ENCODE assay signal across 20 mouse cellular contexts in genomic region chr5:148175742-148176426, GRCm38 (mm10).
DNase-seq lines count a peak whose midpoint lies in the region; ATAC-seq and TF ChIP-seq lines count a peak whose summit lies in the region.
"Had no signal": no experiment of that assay in that cellular context is flagged by ENCODE, and none has a peak within 500 bp of the region (broad histone marks: within the 10 kb centered on the region; RNA-seq: fewer than 3 reads in every experiment).

No protein-coding gene starts in this region.

- peaks cover 15% of the 10 kb centered on the region; the same call in 1 of the 2 replicates for H3K9me3 ChIP-seq in midbrain, embryonic 12.5 days
- no peaks in the 10 kb centered on the region for H3K9me3 ChIP-seq in midbrain, postnatal 0 days (ENCODE audit: low read length)
- H3K9me3 ChIP-seq in forebrain, embryonic 15.5 days = no peaks in the 10 kb centered on the region
- H3K9me3 ChIP-seq in neural tube, embryonic 13.5 days = 0 out of 2 replicates have a peak, but pooled peaks cover 2% of the 10 kb centered on the region
- H3K9me3 ChIP-seq: stomach, embryonic 15.5 days had no signal

- no peak overlapping the region for H3K9ac ChIP-seq in midbrain, embryonic 12.5 days (replicated peaks)
- no peak overlapping the region for H3K9ac ChIP-seq in midbrain, postnatal 0 days (replicated peaks; ENCODE audit: low read length, poor library complexity, severe bottlenecking)
- H3K9ac ChIP-seq in forebrain, embryonic 15.5 days (replicated peaks) = no peak overlapping the region
- no peak overlapping the region for H3K9ac ChIP-seq in neural tube, embryonic 13.5 days
- H3K9ac ChIP-seq: embryonic facial prominence, embryonic 13.5 days; lung, embryonic 14.5 days; stomach, embryonic 15.5 days had no signal

- no peak for TF ChIP-seq CTCF in midbrain, postnatal 0 days (IDR thresholded peaks at IDR 0.05)
- no peak for TF ChIP-seq CTCF in brain, embryonic 14.5 days (IDR thresholded peaks at IDR 0.05; ENCODE audit: borderline replicate concordance, extremely low read depth, insufficient read depth, insufficient read length)

- peak overlapping the region; percentile 49; the same call in 1 of the 2 replicates for H3K27ac ChIP-seq in midbrain, embryonic 12.5 days (replicated peaks)
- no peak overlapping the region for H3K27ac ChIP-seq in midbrain, postnatal 0 days (ENCODE audit: low read depth, low read length)
- H3K27ac ChIP-seq in forebrain, embryonic 15.5 days (replicated peaks) = peak overlapping the region; percentile 23; the same call in 1 of the 2 replicates
- 0 out of 2 replicates have a peak overlapping the region, but pooled peaks have one; percentile 23 for H3K27ac ChIP-seq in neural tube, embryonic 13.5 days (replicated peaks)
- H3K27ac ChIP-seq: embryonic facial prominence, embryonic 13.5 days; stomach, embryonic 15.5 days had no signal

- H3K36me3 ChIP-seq in midbrain, embryonic 12.5 days = no peaks in the 10 kb centered on the region
- no peaks in the 10 kb centered on the region for H3K36me3 ChIP-seq in midbrain, postnatal 0 days (ENCODE audit: insufficient read depth, low read length)
- H3K36me3 ChIP-seq in forebrain, embryonic 15.5 days = no peaks in the 10 kb centered on the region
- no peaks in the 10 kb centered on the region for H3K36me3 ChIP-seq in neural tube, embryonic 13.5 days
- H3K36me3 ChIP-seq: embryonic facial prominence, embryonic 13.5 days; stomach, embryonic 15.5 days had no signal

- TF ChIP-seq POLR2A in brain, embryonic 14.5 days (IDR thresholded peaks at IDR 0.05; ENCODE audit: borderline replicate concordance, extremely low read depth, insufficient read depth, insufficient read length, poor library complexity, severe bottlenecking) = no peak

- H3K4me1 ChIP-seq in midbrain, embryonic 12.5 days = peaks cover 7% of the 10 kb centered on the region; the same call in 1 of the 2 replicates
- no peaks in the 10 kb centered on the region for H3K4me1 ChIP-seq in midbrain, postnatal 0 days (ENCODE audit: insufficient read depth, low read length)
- peaks cover 10% of the 10 kb centered on the region; the same call in 1 of the 2 replicates for H3K4me1 ChIP-seq in forebrain, embryonic 15.5 days
- peaks cover 34% of the 10 kb centered on the region for H3K4me1 ChIP-seq in neural tube, embryonic 13.5 days (replicated peaks)
- H3K4me1 ChIP-seq: embryonic facial prominence, embryonic 13.5 days; megakaryocyte, embryonic 14.5 days; stomach, embryonic 15.5 days had no signal

- no peaks in the 10 kb centered on the region for H3K27me3 ChIP-seq in midbrain, embryonic 12.5 days
- H3K27me3 ChIP-seq in midbrain, postnatal 0 days (ENCODE audit: insufficient read depth, low read length) = no peaks in the 10 kb centered on the region
- H3K27me3 ChIP-seq in forebrain, embryonic 15.5 days = no peaks in the 10 kb centered on the region
- H3K27me3 ChIP-seq in neural tube, embryonic 13.5 days = no peaks in the 10 kb centered on the region
- H3K27me3 ChIP-seq: embryonic facial prominence, embryonic 13.5 days; megakaryocyte, embryonic 14.5 days; stomach, embryonic 15.5 days had no signal

- DNase-seq in midbrain, postnatal 0 days (ENCODE audit: low spot score) = no peak
- DNase-seq in brain, embryonic 14.5 days (ENCODE audit: low read depth) = peak; percentile 83
- DNase-seq in right cerebral cortex, postnatal 14 days = no peak
- no peak for DNase-seq in layer of hippocampus, adult 9-10 months (ENCODE audit: low spot score)
- DNase-seq: cerebellum, postnatal 36 days; gastrocnemius, postnatal 10 days; heart, postnatal 4 days; kidney, postnatal 25 days; left cerebral cortex, postnatal 4 days; lung, embryonic 14.5 days had no signal

- no peak overlapping the region for H3K4me3 ChIP-seq in midbrain, embryonic 12.5 days
- H3K4me3 ChIP-seq in midbrain, postnatal 0 days (ENCODE audit: low read depth, low read length) = no peak overlapping the region
- H3K4me3 ChIP-seq in forebrain, embryonic 15.5 days = no peak overlapping the region
- H3K4me3 ChIP-seq in neural tube, embryonic 13.5 days = no peak overlapping the region
- H3K4me3 ChIP-seq: embryonic facial prominence, embryonic 13.5 days; megakaryocyte, embryonic 14.5 days; stomach, embryonic 15.5 days had no signal

- no peak overlapping the region for H3K4me2 ChIP-seq in midbrain, embryonic 12.5 days (replicated peaks)
- no peak overlapping the region for H3K4me2 ChIP-seq in midbrain, postnatal 0 days (ENCODE audit: low read depth, low read length, poor library complexity, severe bottlenecking)
- no peak overlapping the region for H3K4me2 ChIP-seq in forebrain, embryonic 15.5 days (replicated peaks)
- no peak overlapping the region for H3K4me2 ChIP-seq in neural tube, embryonic 13.5 days
- H3K4me2 ChIP-seq: embryonic facial prominence, embryonic 13.5 days; heart, embryonic 11.5 days; liver, embryonic 11.5 days; lung, embryonic 14.5 days; stomach, embryonic 15.5 days had no signal

- 39% methylated on average over 4 of the region's 4 CpGs for WGBS in midbrain, embryonic 12.5 days
- 36% methylated on average over 4 of the region's 4 CpGs for WGBS in midbrain, postnatal 0 days
- 20% methylated on average over 4 of the region's 4 CpGs for WGBS in forebrain, embryonic 15.5 days
- WGBS in neural tube, embryonic 13.5 days = 39% methylated on average over 4 of the region's 4 CpGs

- peak; percentile 87 for ATAC-seq in midbrain, embryonic 12.5 days (ENCODE audit: low FRiP score, low read depth)
- no peak for ATAC-seq in midbrain, postnatal 0 days (ENCODE audit: low FRiP score)
- ATAC-seq in forebrain, embryonic 15.5 days (replicated peaks) = peak; percentile 66
- 0 out of 2 replicates have a peak, but pooled peaks have one; percentile 54 for ATAC-seq in neural tube, embryonic 13.5 days (ENCODE audit: low read depth)
- ATAC-seq: CD4-positive, CD25-positive, alpha-beta regulatory T cell, adult 4 months; intestine, postnatal 0 days had no signal
